Mouse (Mus musculus) thymus, adult 2 months (tissue): Measurements from ENCODE around the gene Egfr.

ENCODE experiments used
- CTCF ChIP-seq: fragments of 200-500 bp; IDR thresholded peaks from 2 replicates; pipeline ENCODE4 v1.5.1; 2012; ENCODE audit warnings: mild to moderate bottlenecking, control low read depth, low read length, moderate library complexity, borderline replicate concordance; ENCODE audit not compliant: control insufficient read depth, poor library complexity, insufficient read depth; ENCODE audit errors: extremely low read depth
- POLR2A ChIP-seq: fragments of 200-500 bp; IDR thresholded peaks from 2 replicates; pipeline ENCODE4 v1.6.1; 2012; ENCODE audit warnings: mild to moderate bottlenecking, low read length, control low read depth, moderate library complexity; ENCODE audit not compliant: control insufficient read depth, poor library complexity, insufficient read depth; ENCODE audit errors: extremely low read depth

DNA sequence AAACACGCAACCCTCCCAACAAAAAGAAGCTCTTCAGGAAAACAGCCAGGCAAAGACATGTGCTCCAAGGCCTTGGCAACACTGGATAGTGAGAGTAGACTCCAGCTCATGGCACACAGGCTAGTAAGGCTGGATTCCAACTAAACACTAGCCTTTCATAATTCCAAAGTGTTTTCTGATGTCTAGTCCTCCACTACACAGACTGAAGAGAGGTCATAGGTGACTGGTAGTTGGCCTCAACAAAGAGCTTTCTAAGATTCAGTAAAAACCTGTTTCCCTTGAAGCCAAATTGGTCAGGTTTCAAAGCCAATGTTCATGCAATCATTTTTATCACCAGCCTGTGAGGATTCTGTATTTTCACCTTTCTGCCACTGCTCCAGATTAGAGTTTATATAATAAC, 99.4 kb downstream of the Egfr start:
- TF ChIP-seq POLR2A: no peak
- TF ChIP-seq CTCF: no peak
